In genomic region chr8:109312731-109313130, GRCm38 (mm10) we compare ENCODE assay signal across 11 mouse cellular contexts.
DNase-seq lines count a peak whose midpoint lies in the region; ATAC-seq and TF ChIP-seq lines count a peak whose summit lies in the region.
"Had no signal": no experiment of that assay in that cellular context is flagged by ENCODE, and none has a peak within 500 bp of the region (broad histone marks: within the 10 kb centered on the region; RNA-seq: fewer than 3 reads in every experiment).

No protein-coding gene starts in this region.

- no peak for TF ChIP-seq POLR2A in brain, embryonic 14.5 days (IDR thresholded peaks at IDR 0.05; ENCODE audit: borderline replicate concordance, extremely low read depth, insufficient read depth, insufficient read length, poor library complexity, severe bottlenecking)

- no peak for TF ChIP-seq CTCF in hindbrain, postnatal 0 days (IDR thresholded peaks at IDR 0.05; ENCODE audit: low read depth)
- TF ChIP-seq CTCF in brain, embryonic 14.5 days (IDR thresholded peaks at IDR 0.05; ENCODE audit: borderline replicate concordance, extremely low read depth, insufficient read depth, insufficient read length) = no peak

- peak; percentile 59 for ATAC-seq in hindbrain, embryonic 11.5 days (ENCODE audit: low FRiP score)
- ATAC-seq in hindbrain, postnatal 0 days = no peak
- 0 out of 2 replicates have a peak, but pooled peaks have one; percentile 36 for ATAC-seq in hindbrain, embryonic 13.5 days (ENCODE audit: low FRiP score)
- no peak for ATAC-seq in megakaryocyte progenitor cell, adult 5-6 weeks (replicated peaks; ENCODE audit: poor library complexity)

- no peaks in the 10 kb centered on the region for H3K9me3 ChIP-seq in hindbrain, embryonic 11.5 days (ENCODE audit: control insufficient read depth, low read length)
- H3K9me3 ChIP-seq in hindbrain, postnatal 0 days (ENCODE audit: low read length) = no peaks in the 10 kb centered on the region
- H3K9me3 ChIP-seq in hindbrain, embryonic 13.5 days = no peaks in the 10 kb centered on the region; the same call in 1 of the 2 replicates

- DNase-seq in hindbrain, embryonic 11.5 days (ENCODE audit: low spot score) = peak; percentile 50
- DNase-seq in hindbrain, postnatal 0 days (ENCODE audit: low spot score) = no peak
- peak; percentile 57 for DNase-seq in brain, embryonic 14.5 days (ENCODE audit: low read depth)
- DNase-seq in neural tube, embryonic 10.5 days (ENCODE audit: extremely low spot score, low spot score) = peak; percentile 68
- no peak for DNase-seq in right cerebral cortex, adult 2 months (ENCODE audit: low spot score in 2 of 2)
- no peak for DNase-seq in heart, postnatal 4 days
- DNase-seq: cerebellum, adult 2 months; thymus, postnatal 25 days had no signal

- WGBS in hindbrain, embryonic 11.5 days = 6% methylated on average over 8 of the region's 8 CpGs
- WGBS in hindbrain, postnatal 0 days = 15% methylated on average over 8 of the region's 8 CpGs
- WGBS in hindbrain, embryonic 13.5 days = 8% methylated on average over 8 of the region's 8 CpGs

- H3K9ac ChIP-seq in hindbrain, embryonic 11.5 days (ENCODE audit: low read depth, low read length) = peak overlapping the region; percentile 19; the same call in 1 of the 2 replicates
- H3K9ac ChIP-seq in hindbrain, postnatal 0 days (replicated peaks; ENCODE audit: low read length) = no peak overlapping the region
- no peak overlapping the region for H3K9ac ChIP-seq in hindbrain, embryonic 13.5 days

- H3K27me3 ChIP-seq in hindbrain, embryonic 11.5 days (ENCODE audit: control insufficient read depth, insufficient read depth, low read length) = no peaks in the 10 kb centered on the region
- no peaks in the 10 kb centered on the region for H3K27me3 ChIP-seq in hindbrain, postnatal 0 days (ENCODE audit: insufficient read depth, low read length)
- H3K27me3 ChIP-seq in hindbrain, embryonic 13.5 days = no peaks in the 10 kb centered on the region
- H3K27me3 ChIP-seq: CH12.LX had no signal

- no peaks in the 10 kb centered on the region for H3K36me3 ChIP-seq in hindbrain, embryonic 11.5 days (ENCODE audit: control insufficient read depth, insufficient read depth, low read length)
- H3K36me3 ChIP-seq in hindbrain, postnatal 0 days (ENCODE audit: insufficient read depth, low read length) = no peaks in the 10 kb centered on the region
- no peaks in the 10 kb centered on the region for H3K36me3 ChIP-seq in hindbrain, embryonic 13.5 days

- H3K27ac ChIP-seq in hindbrain, embryonic 11.5 days (ENCODE audit: low read depth, low read length) = peak overlapping the region; percentile 87
- H3K27ac ChIP-seq in hindbrain, postnatal 0 days = no peak overlapping the region
- peak overlapping the region; percentile 87 for H3K27ac ChIP-seq in hindbrain, embryonic 13.5 days

- peaks cover 11% of the 10 kb centered on the region for H3K4me1 ChIP-seq in hindbrain, embryonic 11.5 days (replicated peaks; ENCODE audit: control insufficient read depth, insufficient read depth, low read length)
- no peaks in the 10 kb centered on the region; the same call in 1 of the 2 replicates for H3K4me1 ChIP-seq in hindbrain, postnatal 0 days (ENCODE audit: insufficient read depth, low read length)
- H3K4me1 ChIP-seq in hindbrain, embryonic 13.5 days (replicated peaks) = peaks cover 39% of the 10 kb centered on the region

- H3K4me3 ChIP-seq in hindbrain, embryonic 11.5 days (ENCODE audit: low read depth, low read length) = no peak overlapping the region
- no peak overlapping the region for H3K4me3 ChIP-seq in hindbrain, postnatal 0 days (ENCODE audit: low read length)
- no peak overlapping the region for H3K4me3 ChIP-seq in hindbrain, embryonic 13.5 days

- no peak overlapping the region for H3K4me2 ChIP-seq in hindbrain, embryonic 11.5 days (replicated peaks; ENCODE audit: low read depth, low read length)
- no peak overlapping the region for H3K4me2 ChIP-seq in hindbrain, postnatal 0 days (ENCODE audit: low read depth, low read length)
- no peak overlapping the region for H3K4me2 ChIP-seq in hindbrain, embryonic 13.5 days

Comparison
In these comparisons a context has a peak if more than half of its experiments do, and no peak if none do; other contexts are left out.
1. ATAC-seq: peak in hindbrain, embryonic 11.5 days (single experiment) and hindbrain, embryonic 13.5 days (single experiment); none in hindbrain, postnatal 0 days (single experiment) and megakaryocyte progenitor cell, adult 5-6 weeks (single experiment).
2. DNase-seq: peak in hindbrain, embryonic 11.5 days (single experiment), brain, embryonic 14.5 days (single experiment) and neural tube, embryonic 10.5 days (single experiment); none in hindbrain, postnatal 0 days (single experiment), right cerebral cortex, adult 2 months (0 of 2) and heart, postnatal 4 days (single experiment).